Mouse (Mus musculus) limb, embryonic 10.5 days (tissue): Measurements from ENCODE around the gene Fhl3. TPM values are rescaled to one million over a fixed set of nuclear protein-coding genes. Genes with fewer than 3 reads are reported as not detected.
A peak's percentile ranks its signal among the peaks of the same experiment; 100 is the strongest.

Experiments used
- DNase-seq: peaks from one replicate; pipeline ENCODE4 v3.0.0-alpha.2; 2017; ENCODE audit warnings: low spot score
- H3K27ac ChIP-seq: fragments of 300-500 bp; sonication (generic); 2 replicates; pipeline ENCODE4 v1.5.1; 2016; ENCODE audit warnings: mild to moderate bottlenecking
- H3K27me3 ChIP-seq: fragments of 300-500 bp; sonication (generic); 2 replicates; pipeline ENCODE4 v1.6.1; 2016; ENCODE audit warnings: low read depth, mild to moderate bottlenecking; ENCODE audit not compliant: poor library complexity, severe bottlenecking
- H3K36me3 ChIP-seq: fragments of 300-500 bp; sonication (generic); 2 replicates; pipeline ENCODE4 v1.6.1; 2016; ENCODE audit warnings: mild to moderate bottlenecking, moderate library complexity
- H3K4me1 ChIP-seq: fragments of 300-500 bp; sonication (generic); 2 replicates; pipeline ENCODE4 v1.6.1; 2016
- H3K4me3 ChIP-seq: fragments of 300-500 bp; sonication (generic); 2 replicates; pipeline ENCODE4 v1.5.1; 2016; ENCODE audit warnings: mild to moderate bottlenecking, moderate library complexity
- H3K9me3 ChIP-seq: fragments of 300-500 bp; sonication (generic); replicated peaks from 2 replicates; pipeline ENCODE4 v1.6.1; 2016; ENCODE audit warnings: mild to moderate bottlenecking
- WGBS: fragments of 180-500 bp; shearing (Covaris S2); methylation state at CpG from one replicate; pipeline ENCODE4 v1.1.7; 2016; 5-methylcytosine and 5-hydroxymethylcytosine counted together
- polyA plus RNA-seq: library from polyadenylated mRNA; unstranded; fragments of >200 nt; fragmentation: Nextera tagmentation; extraction: Ambion mirVana; gene quantifications from 2 replicates; pipeline ENCODE4 v1.2.1, GENCODE M21; 2016

Fhl3 gene
- polyA plus RNA-seq, 1 experiment from 2014 or later, result 10.1 TPM

DNA sequence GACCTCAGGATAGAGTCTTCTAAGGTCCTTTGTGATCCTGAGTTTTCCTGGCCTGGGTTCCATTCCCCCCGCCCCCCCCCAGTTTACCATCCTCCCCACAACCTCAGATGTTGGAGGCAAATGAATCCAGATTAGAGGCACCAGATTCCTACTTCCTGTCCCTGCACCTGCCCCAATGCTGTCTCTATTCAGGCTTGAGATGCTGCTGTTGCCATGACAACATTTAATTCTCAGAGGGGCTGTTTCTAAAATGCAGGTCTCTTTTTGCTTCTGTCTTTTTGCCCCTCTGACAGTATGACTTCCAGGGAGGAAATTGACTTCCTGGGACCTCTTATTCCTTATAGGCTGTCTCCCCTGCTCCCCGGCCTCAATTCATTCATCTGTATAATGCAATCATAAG is 36.5 kb downstream of the Fhl3 start:
- WGBS, result 73% methylated on average over 2 of the region's 2 CpGs
- DNase-seq, result no peak
- no peak overlapping the region for H3K4me3 ChIP-seq

GRCm38 (mm10) chr4:124737486-124737885 is 37.0 kb downstream of the Fhl3 start:
- no peak overlapping the region for H3K27ac ChIP-seq
- H3K27me3 ChIP-seq, result no peaks in the 10 kb centered on the region
- H3K4me3 ChIP-seq, result no peak overlapping the region
- H3K4me1 ChIP-seq, result peaks cover 13% of the 10 kb centered on the region
- DNase-seq, result no peak
- no peaks in the 10 kb centered on the region for H3K9me3 ChIP-seq
- 77% methylated on average over 5 of the region's 5 CpGs for WGBS
- peaks cover 24% of the 10 kb centered on the region for H3K36me3 ChIP-seq

More for the DNA sequence above, 36.5 kb downstream of the Fhl3 start:
- H3K9me3 ChIP-seq, result no peaks in the 10 kb centered on the region
- peaks cover 8% of the 10 kb centered on the region for H3K4me1 ChIP-seq
- no peaks in the 10 kb centered on the region for H3K27me3 ChIP-seq
- H3K27ac ChIP-seq, result no peak overlapping the region
- peaks cover 29% of the 10 kb centered on the region for H3K36me3 ChIP-seq

- H3K4me3 ChIP-seq, result no peak overlapping the region
- no peak overlapping the region for H3K27ac ChIP-seq
- peaks cover 13% of the 10 kb centered on the region for H3K4me1 ChIP-seq
- 65% methylated on average over 4 of the region's 4 CpGs for WGBS
- H3K9me3 ChIP-seq, result no peaks in the 10 kb centered on the region
- H3K27me3 ChIP-seq, result no peaks in the 10 kb centered on the region
- peaks cover 19% of the 10 kb centered on the region for H3K36me3 ChIP-seq
- no peak for DNase-seq
Observed at GRCm38 (mm10) chr4:124738013-124738412, 37.5 kb downstream of the Fhl3 start.

DNA sequence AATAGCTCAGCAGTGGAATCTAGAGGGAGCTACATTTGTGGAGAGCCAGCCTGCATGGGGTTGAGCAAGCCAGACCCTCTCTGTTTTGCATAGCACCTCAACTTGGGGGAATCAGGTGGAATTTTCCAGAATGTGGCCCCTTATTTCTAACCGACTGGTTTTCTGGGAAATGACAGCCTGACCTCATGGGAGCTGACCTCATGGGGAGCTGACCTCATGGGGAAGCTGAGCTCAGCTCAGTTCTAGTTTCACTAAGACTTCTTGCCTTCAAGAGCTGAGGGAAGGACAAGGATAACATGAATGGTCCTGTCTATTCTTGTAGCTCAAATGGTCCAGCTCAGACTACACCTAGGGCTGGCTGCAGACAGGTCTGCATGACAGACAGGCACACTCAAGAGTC is 38.3 kb downstream of the Fhl3 start:
- H3K4me3 ChIP-seq, result no peak overlapping the region
- 69% methylated on average over 1 of the region's 1 CpGs for WGBS
- no peak for DNase-seq
- peaks cover 13% of the 10 kb centered on the region for H3K4me1 ChIP-seq
- H3K27me3 ChIP-seq, result no peaks in the 10 kb centered on the region
- no peaks in the 10 kb centered on the region for H3K9me3 ChIP-seq
- H3K36me3 ChIP-seq, result peaks cover 11% of the 10 kb centered on the region
- no peak overlapping the region for H3K27ac ChIP-seq

DNA sequence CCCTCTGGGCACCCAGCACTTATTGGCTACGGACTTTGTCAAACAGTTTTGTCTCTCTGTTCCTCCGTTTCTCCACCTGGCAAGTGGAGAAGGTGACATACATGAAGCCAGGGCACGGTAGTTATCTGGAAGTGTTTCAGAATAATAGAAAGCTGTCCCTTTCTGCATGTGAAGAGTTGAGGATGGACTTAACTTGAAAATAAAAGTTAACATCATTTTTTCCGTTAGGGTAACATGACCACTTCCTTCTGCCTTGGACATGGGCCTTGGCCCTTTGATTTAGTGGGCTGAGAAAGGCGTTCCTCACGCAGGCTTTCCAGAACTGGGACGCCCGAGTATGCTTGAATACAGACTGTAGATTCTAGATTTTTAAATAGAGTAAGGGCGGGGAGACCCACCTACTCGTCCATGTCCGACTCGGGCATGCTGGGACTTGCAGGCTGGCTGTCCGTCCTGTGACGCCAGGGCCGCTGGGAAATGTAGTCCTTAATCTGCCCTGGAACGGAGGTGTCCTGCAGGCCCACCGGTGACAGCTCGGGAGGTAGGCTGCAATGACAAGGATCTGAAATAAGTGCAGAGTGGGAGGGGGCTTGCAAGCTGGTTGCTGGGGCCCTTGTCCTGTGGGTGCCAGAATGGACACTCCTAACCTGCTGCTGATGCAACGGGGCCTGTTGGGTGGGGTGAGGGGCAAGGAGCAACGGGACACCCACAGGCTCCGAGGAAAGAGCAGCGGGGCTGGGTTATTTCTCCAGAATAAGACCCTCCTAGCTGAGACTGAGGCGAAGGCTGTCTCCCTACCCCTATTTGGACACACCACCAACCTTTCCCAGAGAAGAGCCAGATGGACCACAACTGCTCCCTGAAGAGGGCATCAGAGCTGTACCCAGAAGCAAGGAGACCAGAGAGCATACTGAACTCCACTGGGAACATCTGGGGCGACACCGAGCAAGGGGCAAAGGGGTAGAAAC is 41.2 kb downstream of the Fhl3 start, which contains the start of gene Inpp5b:
Gene Inpp5b, plus strand, starts transcription at position 475 of the 968 bp plus-strand sequence.
- H3K27ac ChIP-seq, result peak within 1 kb of the TSS; percentile 69
- H3K4me1 ChIP-seq, result peaks cover 13% of the 10 kb centered on the region
- no peaks in the 10 kb centered on the region for H3K9me3 ChIP-seq
- H3K27me3 ChIP-seq, result no peaks in the 10 kb centered on the region
- WGBS, result 20% methylated on average over 25 of the region's 25 CpGs
- DNase-seq, result peak; percentile 80
- H3K4me3 ChIP-seq, result peak within 1 kb of the TSS; percentile 54
- H3K36me3 ChIP-seq, result no peaks in the 10 kb centered on the region

- no peaks in the 10 kb centered on the region for H3K9me3 ChIP-seq
- no peaks in the 10 kb centered on the region for H3K27me3 ChIP-seq
- no peaks in the 10 kb centered on the region for H3K36me3 ChIP-seq
- H3K4me1 ChIP-seq, result peaks cover 13% of the 10 kb centered on the region
- no peak overlapping the region for H3K4me3 ChIP-seq
- no peak overlapping the region for H3K27ac ChIP-seq
- no peak for DNase-seq
- WGBS, result 88% methylated on average over 11 of the region's 11 CpGs
Observed at GRCm38 (mm10) chr4:124742839-124743238, 42.3 kb downstream of the Fhl3 start.

GRCm38 (mm10) chr4:124746577-124746976 is 46.1 kb downstream of the Fhl3 start:
- peaks cover 15% of the 10 kb centered on the region for H3K4me1 ChIP-seq
- WGBS, result 83% methylated on average over 7 of the region's 7 CpGs
- H3K27me3 ChIP-seq, result 0 out of 2 replicates have a peak, but pooled peaks cover 10% of the 10 kb centered on the region
- no peak overlapping the region for H3K4me3 ChIP-seq
- no peaks in the 10 kb centered on the region for H3K36me3 ChIP-seq
- H3K9me3 ChIP-seq, result no peaks in the 10 kb centered on the region
- DNase-seq, result no peak
- no peak overlapping the region for H3K27ac ChIP-seq

GRCm38 (mm10) chr4:124747851-124748250 is 47.4 kb downstream of the Fhl3 start:
- H3K27ac ChIP-seq, result no peak overlapping the region

GRCm38 (mm10) chr4:124751300-124752250 is 51.1 kb downstream of the Fhl3 start:
- H3K4me3 ChIP-seq, result peak overlapping the region; percentile 88
- peak overlapping the region; percentile 82 for H3K27ac ChIP-seq
- H3K27me3 ChIP-seq, result 0 out of 2 replicates have a peak, but pooled peaks cover 10% of the 10 kb centered on the region
- peak; percentile 93 for DNase-seq
- H3K9me3 ChIP-seq, result no peaks in the 10 kb centered on the region
- peaks cover 18% of the 10 kb centered on the region for H3K4me1 ChIP-seq
- H3K36me3 ChIP-seq, result no peaks in the 10 kb centered on the region
- under 1% methylated on average over 75 of the region's 75 CpGs for WGBS

More at GRCm38 (mm10) chr4:124747851-124748250, 47.4 kb downstream of the Fhl3 start:
- H3K4me3 ChIP-seq, result no peak overlapping the region
- H3K9me3 ChIP-seq, result no peaks in the 10 kb centered on the region
- no peak for DNase-seq
- no peaks in the 10 kb centered on the region for H3K36me3 ChIP-seq
- 0 out of 2 replicates have a peak, but pooled peaks cover 10% of the 10 kb centered on the region for H3K27me3 ChIP-seq
- 55% methylated on average over 4 of the region's 4 CpGs for WGBS
- H3K4me1 ChIP-seq, result peaks cover 18% of the 10 kb centered on the region

DNA sequence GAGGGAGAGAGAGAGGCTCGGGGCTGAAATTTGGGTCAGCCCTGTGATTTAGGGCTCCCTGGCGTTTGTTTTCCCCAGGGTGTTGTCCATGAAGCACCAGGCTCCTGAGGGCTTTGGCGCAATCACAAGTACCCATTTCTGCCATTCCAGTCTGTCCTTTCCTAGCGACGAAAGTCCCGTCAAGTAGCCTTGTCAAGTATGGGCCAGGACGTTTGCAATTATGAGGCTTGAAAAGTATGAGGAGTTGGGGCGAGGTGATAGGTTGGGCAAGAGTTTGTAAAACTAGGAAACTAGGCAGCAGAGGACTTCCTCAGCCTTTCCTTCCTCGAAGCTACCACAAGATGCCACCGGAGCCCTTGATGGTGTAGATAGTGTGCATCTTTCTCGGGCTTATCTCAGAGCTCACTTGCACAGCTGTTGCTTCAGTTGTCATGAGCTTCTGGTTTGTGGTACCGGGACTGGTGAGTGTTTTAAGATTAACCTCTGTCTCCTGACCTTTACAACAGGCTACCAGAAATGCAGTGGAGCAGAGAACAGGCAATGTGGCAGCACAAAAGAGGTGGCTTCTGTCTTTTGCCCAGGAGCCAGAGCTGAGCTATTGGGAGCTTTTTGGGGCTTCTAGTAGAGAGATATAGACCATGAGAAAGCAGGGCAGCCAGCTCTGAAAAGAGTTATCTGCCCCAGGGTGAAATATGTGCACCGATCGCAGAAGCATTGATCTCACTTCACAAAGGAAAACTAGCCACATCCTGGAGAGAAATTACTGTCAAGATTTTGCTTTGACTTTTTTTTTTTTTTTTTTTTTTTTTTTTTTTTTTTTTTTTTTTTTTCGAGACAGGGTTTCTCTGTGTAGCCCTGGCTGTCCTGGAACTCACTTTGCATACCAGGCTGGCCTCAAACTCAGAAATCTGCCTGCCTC is 52.0 kb downstream of the Fhl3 start:
- DNase-seq, result no peak
- Histone ChIP-seq H3K4me3 (peak overlapping the region; percentile 88), H3K27me3 (0 out of 2 replicates have a peak, but pooled peaks cover 10% of the 10 kb centered on the region), H3K9me3 (no peaks in the 10 kb centered on the region), H3K4me1 (peaks cover 18% of the 10 kb centered on the region), H3K36me3 (no peaks in the 10 kb centered on the region), H3K27ac (0 out of 2 replicates have a peak overlapping the region, but pooled peaks have one; percentile 82)
- WGBS, result 19% methylated on average over 15 of the region's 15 CpGs

- Histone ChIP-seq H3K27ac (no peak overlapping the region), H3K4me1 (peaks cover 17% of the 10 kb centered on the region), H3K4me3 (no peak overlapping the region), H3K36me3 (0 out of 2 replicates have a peak, but pooled peaks cover 3% of the 10 kb centered on the region), H3K27me3 (no peaks in the 10 kb centered on the region), H3K9me3 (no peaks in the 10 kb centered on the region)
- 80% methylated on average over 7 of the region's 7 CpGs for WGBS
- DNase-seq, result no peak
Observed at GRCm38 (mm10) chr4:124755526-124755925, 55.0 kb downstream of the Fhl3 start.
